Mouse (Mus musculus) ES-E14 (cell line): ENCODE data around the gene Wdfy1. TPM values are rescaled to one million over a fixed set of nuclear protein-coding genes. Genes with fewer than 3 reads are reported as not detected.
A peak's percentile ranks its signal among the peaks of the same experiment; 100 is the strongest.

ENCODE experiments used
- DNase-seq: peaks from one replicate; pipeline ENCODE4 v3.0.0-alpha.2; 2013; ENCODE audit warnings: low read depth, low spot score
- H3K27ac ChIP-seq: 2 replicates; pipeline ENCODE4 v1.5.1; 2012; ENCODE audit warnings: low read depth, mild to moderate bottlenecking, low read length, moderate library complexity, mixed read lengths; ENCODE audit not compliant: poor library complexity, insufficient read depth, severe bottlenecking
- H3K36me3 ChIP-seq: 2 replicates; pipeline ENCODE4 v1.6.1; 2012; ENCODE audit warnings: mild to moderate bottlenecking, low read length, moderate library complexity, mixed read lengths; ENCODE audit not compliant: control insufficient read depth, poor library complexity, insufficient read depth, severe bottlenecking
- H3K4me1 ChIP-seq, 2 experiments: fragments of 150-350 bp in 1 of 2; sonication (generic) in 1 of 2; 2 replicates each; pipeline ENCODE4 v1.6.1; 2012; ENCODE audit warnings: low read length in 2 of 2, mild to moderate bottlenecking in 1 of 2, mixed read lengths in 1 of 2; ENCODE audit not compliant: control insufficient read depth in 2 of 2, insufficient read depth in 2 of 2, poor library complexity in 1 of 2
- H3K4me3 ChIP-seq, 2 experiments: fragments of 150-350 bp in 1 of 2; sonication (generic) in 1 of 2; 2 replicates each; pipeline ENCODE4 v1.5.1; 2012; ENCODE audit warnings: low read length in 2 of 2, low read depth in 1 of 2, mild to moderate bottlenecking in 1 of 2, mixed read lengths in 1 of 2; ENCODE audit not compliant: insufficient read depth in 1 of 2, poor library complexity in 1 of 2, severe bottlenecking in 1 of 2
- H3K9ac ChIP-seq: 2 replicates; pipeline ENCODE4 v1.6.1; 2012; ENCODE audit warnings: low read depth, mild to moderate bottlenecking, low read length, mixed read lengths; ENCODE audit not compliant: poor library complexity, insufficient read depth, severe bottlenecking
- H3K9me3 ChIP-seq: fragments of 150-350 bp; sonication (generic); 2 replicates; pipeline ENCODE4 v1.6.1; 2012; ENCODE audit warnings: low read depth, mild to moderate bottlenecking, low read length; ENCODE audit not compliant: control insufficient read depth, insufficient read depth
- CHD2 ChIP-seq: IDR thresholded peaks from 2 replicates; pipeline ENCODE4 v1.6.1; 2014; ENCODE audit warnings: mild to moderate bottlenecking, low read depth, low read length, inconsistent platforms
- HCFC1 ChIP-seq: IDR thresholded peaks from 2 replicates; pipeline ENCODE4 v1.6.1; 2012; ENCODE audit warnings: low read length, inconsistent platforms, borderline replicate concordance; ENCODE audit not compliant: insufficient read depth
- MAFK ChIP-seq: IDR thresholded peaks from 2 replicates; pipeline ENCODE4 v1.6.1; 2014; ENCODE audit warnings: mild to moderate bottlenecking, low read depth, low read length, inconsistent platforms; ENCODE audit not compliant: insufficient read depth
- ZC3H11A ChIP-seq: IDR thresholded peaks from 2 replicates; pipeline ENCODE4 v1.6.1; 2012; ENCODE audit warnings: low read depth, mild to moderate bottlenecking, inconsistent platforms, low read length, borderline replicate concordance
- ZNF384 ChIP-seq: IDR thresholded peaks from 2 replicates; pipeline ENCODE4 v1.6.1; 2012; ENCODE audit warnings: low read depth, low read length, inconsistent platforms
- in situ Hi-C, 2 experiments: fragments of 600-800 bp; cut with MboI; formaldehyde crosslinking; loops; one replicate each; pipeline ENCODE4 v1.15.1; 2025; ENCODE audit warnings: low sequenced_read_pairs in 2 of 2, inconsistent platforms in 1 of 2; ENCODE audit not compliant: unreplicated experiment in 2 of 2
- total RNA-seq: library from RNA; depleted of rRNA; stranded (reverse); fragments of 300-350 nt; gene quantifications from 2 replicates; pipeline ENCODE4 v1.2.3, GENCODE M21; 2012

Gene Wdfy1
- total RNA-seq, 1 experiment, result 31.4 TPM

GRCm38 (mm10) chr1:79797084-79797483, 21.1 kb upstream of the Wdfy1 start:
- no peak overlapping the region for H3K9ac ChIP-seq
- H3K36me3 ChIP-seq, result no peaks in the 10 kb centered on the region
- in situ Hi-C loops, result no loop called here
- DNase-seq, result no peak
- no peak overlapping the region for H3K27ac ChIP-seq
- TF ChIP-seq CHD2, result no peak
- no peaks in the 10 kb centered on the region for H3K9me3 ChIP-seq
- no peaks in the 10 kb centered on the region for H3K4me1 ChIP-seq
- no peak overlapping the region for H3K4me3 ChIP-seq

- Histone ChIP-seq H3K4me1 (no peaks in the 10 kb centered on the region), H3K4me3 (no peak overlapping the region), H3K36me3 (peaks cover 7% of the 10 kb centered on the region), H3K9me3 (no peaks in the 10 kb centered on the region), H3K9ac (no peak overlapping the region), H3K27ac (no peak overlapping the region)
- in situ Hi-C loops, result no loop called here
- TF ChIP-seq CHD2, result no peak
- TF ChIP-seq ZNF384, result no peak
- TF ChIP-seq HCFC1, result no peak
- TF ChIP-seq MAFK, result no peak
- TF ChIP-seq ZC3H11A, result no peak
- no peak for DNase-seq
Measured at GRCm38 (mm10) chr1:79786267-79786927, 10.5 kb upstream of the Wdfy1 start.

GRCm38 (mm10) chr1:79782433-79782832, 6.5 kb upstream of the Wdfy1 start:
- Histone ChIP-seq H3K36me3 (peaks cover 21% of the 10 kb centered on the region), H3K9ac (no peak overlapping the region), H3K9me3 (no peaks in the 10 kb centered on the region), H3K4me1 (no peaks in the 10 kb centered on the region), H3K4me3 (no peak overlapping the region), H3K27ac (no peak overlapping the region)
- in situ Hi-C loops, result no loop called here
- DNase-seq, result peak; percentile 31
- TF ChIP-seq CHD2 (no peak), MAFK (no peak)

- DNase-seq, result no peak
- TF ChIP-seq ZNF384 (no peak), HCFC1 (no peak), ZC3H11A (no peak), MAFK (no peak), CHD2 (no peak)
- H3K9me3 ChIP-seq, result no peaks in the 10 kb centered on the region
- in situ Hi-C loops, result no loop called here
- H3K27ac ChIP-seq, result no peak overlapping the region
- peaks cover 0 to 2% of the 10 kb centered on the region in 2 experiments; a peak in 1 of 4 replicates for H3K4me1 ChIP-seq
- peaks cover 21% of the 10 kb centered on the region for H3K36me3 ChIP-seq
- no peak overlapping the region for H3K9ac ChIP-seq
- no peak overlapping the region for H3K4me3 ChIP-seq
Measured at GRCm38 (mm10) chr1:79778011-79778410, 2.1 kb upstream of the Wdfy1 start.

GRCm38 (mm10) chr1:79774164-79774780, 1.7 kb downstream of the Wdfy1 start:
- no peak for DNase-seq
- TF ChIP-seq HCFC1 (no peak), ZNF384 (no peak), CHD2 (no peak), MAFK (no peak), ZC3H11A (no peak)
- in situ Hi-C loops, result no loop called here
- H3K4me3 ChIP-seq, result no peak overlapping the region
- peaks cover 0 to 2% of the 10 kb centered on the region in 2 experiments; a peak in 1 of 4 replicates for H3K4me1 ChIP-seq
- H3K9ac ChIP-seq, result no peak overlapping the region
- no peak overlapping the region for H3K27ac ChIP-seq
- H3K9me3 ChIP-seq, result no peaks in the 10 kb centered on the region
- peaks cover 7% of the 10 kb centered on the region for H3K36me3 ChIP-seq
